Mouse (Mus musculus) C2C12 (cell line): ENCODE measurements at regions not wholly inside any gene's neighbourhood (a gene's known extent, or its start where the extent isn't known, plus 50 kb on each side); places are given as distances from the start of the nearest gene placed in this dataset.

ENCODE experiments used
- H3K27me3 ChIP-seq: one replicate; pipeline ENCODE4 v1.6.1; 2011; ENCODE audit not compliant: control insufficient read depth, insufficient read depth, insufficient read length
- H3K36me3 ChIP-seq: one replicate; pipeline ENCODE4 v1.6.1; 2011; ENCODE audit not compliant: control insufficient read depth, insufficient read depth
- H3K4me3 ChIP-seq: one replicate; pipeline ENCODE4 v1.5.1; 2011; ENCODE audit warnings: mild to moderate bottlenecking, control low read depth; ENCODE audit not compliant: poor library complexity, insufficient read depth, severe bottlenecking
- H3K79me2 ChIP-seq: one replicate; pipeline ENCODE4 v1.6.1; 2011; ENCODE audit not compliant: control insufficient read depth, insufficient read depth
- H3K79me3 ChIP-seq: one replicate; pipeline ENCODE4 v1.6.1; 2011; ENCODE audit warnings: low read depth, control low read depth
- H3ac ChIP-seq: one replicate; pipeline ENCODE3; 2011; ENCODE audit warnings: low read depth; ENCODE audit not compliant: control insufficient read depth, insufficient read length
- CEBPB ChIP-seq: IDR thresholded peaks from one replicate; pipeline ENCODE4 v1.6.1; 2011; ENCODE audit warnings: low read depth, mild to moderate bottlenecking, control low read depth, moderate library complexity
- CTCF ChIP-seq: IDR thresholded peaks from one replicate; pipeline ENCODE4 v1.5.1; 2011; ENCODE audit not compliant: control insufficient read depth, insufficient read depth, insufficient read length
- FOSL1 ChIP-seq: IDR thresholded peaks from one replicate; pipeline ENCODE4 v1.8.0; 2011; ENCODE audit warnings: mild to moderate bottlenecking, low read length; ENCODE audit not compliant: poor library complexity, insufficient read depth, severe bottlenecking
- MAX ChIP-seq: IDR thresholded peaks from one replicate; pipeline ENCODE4 v1.6.1; 2011; ENCODE audit warnings: mild to moderate bottlenecking, control low read depth
- MYOD1 ChIP-seq: IDR thresholded peaks from one replicate; pipeline ENCODE4 v1.6.1; 2011; ENCODE audit warnings: low read depth; ENCODE audit not compliant: control insufficient read depth, insufficient read length
- MYOG ChIP-seq: IDR thresholded peaks from one replicate; pipeline ENCODE4 v1.6.1; 2011; ENCODE audit not compliant: control insufficient read depth, insufficient read length; ENCODE audit errors: extremely low read depth
- USF1 ChIP-seq: IDR thresholded peaks from one replicate; pipeline ENCODE4 v1.6.1; 2011; ENCODE audit warnings: low read depth, mild to moderate bottlenecking, control low read depth, moderate library complexity

GRCm38 (mm10) chr13:94619511-94619910 lies 169.2 kb upstream of the Tbca start:
- Histone ChIP-seq H3K79me3 (no peaks in the 10 kb centered on the region), H3ac (no peak overlapping the region), H3K27me3 (peaks cover 6% of the 10 kb centered on the region), H3K79me2 (no peaks in the 10 kb centered on the region), H3K36me3 (no peaks in the 10 kb centered on the region), H3K4me3 (no peak overlapping the region)
- TF ChIP-seq CEBPB (no peak), MYOD1 (no peak), FOSL1 (no peak), CTCF (no peak), USF1 (no peak), MYOG (no peak), MAX (no peak)

- Histone ChIP-seq H3K79me3 (no peaks in the 10 kb centered on the region), H3K79me2 (no peaks in the 10 kb centered on the region), H3K36me3 (no peaks in the 10 kb centered on the region), H3K4me3 (no peak overlapping the region), H3K27me3 (peaks cover 12% of the 10 kb centered on the region), H3ac (no peak overlapping the region)
- TF ChIP-seq FOSL1: no peak
- no peak for TF ChIP-seq MAX
- TF ChIP-seq CEBPB: no peak
- no peak for TF ChIP-seq USF1
- no peak for TF ChIP-seq MYOG
- no peak for TF ChIP-seq MYOD1
- no peak for TF ChIP-seq CTCF
Observed at GRCm38 (mm10) chr13:94630055-94630454, 158.7 kb upstream of the Tbca start.

GRCm38 (mm10) chr13:94630685-94631084 lies 158.0 kb upstream of the Tbca start:
- TF ChIP-seq CTCF (no peak), MYOD1 (no peak), CEBPB (no peak), MAX (no peak), MYOG (no peak), USF1 (no peak), FOSL1 (no peak)
- no peak overlapping the region for H3K4me3 ChIP-seq
- H3K79me2 ChIP-seq: no peaks in the 10 kb centered on the region
- no peak overlapping the region for H3ac ChIP-seq
- H3K79me3 ChIP-seq: no peaks in the 10 kb centered on the region
- peaks cover 12% of the 10 kb centered on the region for H3K27me3 ChIP-seq
- no peaks in the 10 kb centered on the region for H3K36me3 ChIP-seq

- H3K4me3 ChIP-seq: no peak overlapping the region
- H3K79me2 ChIP-seq: no peaks in the 10 kb centered on the region
- H3K27me3 ChIP-seq: peaks cover 16% of the 10 kb centered on the region
- H3ac ChIP-seq: no peak overlapping the region
- no peaks in the 10 kb centered on the region for H3K36me3 ChIP-seq
- TF ChIP-seq USF1: no peak
- TF ChIP-seq MYOD1: no peak
- TF ChIP-seq MYOG: no peak
- no peak for TF ChIP-seq CEBPB
- TF ChIP-seq CTCF: no peak
- TF ChIP-seq FOSL1: no peak
- TF ChIP-seq MAX: no peak
- H3K79me3 ChIP-seq: no peaks in the 10 kb centered on the region
Observed at GRCm38 (mm10) chr13:94632730-94633129, 156.0 kb upstream of the Tbca start.

- no peaks in the 10 kb centered on the region for H3K36me3 ChIP-seq
- no peaks in the 10 kb centered on the region for H3K79me2 ChIP-seq
- peaks cover 35% of the 10 kb centered on the region for H3K27me3 ChIP-seq
- H3ac ChIP-seq: no peak overlapping the region
- H3K4me3 ChIP-seq: no peak overlapping the region
- TF ChIP-seq CTCF (no peak), MYOD1 (no peak), MYOG (no peak), MAX (no peak), USF1 (no peak), CEBPB (no peak), FOSL1 (no peak)
- no peaks in the 10 kb centered on the region for H3K79me3 ChIP-seq
Observed at GRCm38 (mm10) chr13:94640336-94640735, 148.4 kb upstream of the Tbca start.

GRCm38 (mm10) chr13:94645241-94646206 lies 143.2 kb upstream of the Tbca start:
- Histone ChIP-seq H3K79me2 (no peaks in the 10 kb centered on the region), H3K79me3 (no peaks in the 10 kb centered on the region), H3K36me3 (no peaks in the 10 kb centered on the region), H3ac (no peak overlapping the region), H3K27me3 (peaks cover 40% of the 10 kb centered on the region), H3K4me3 (no peak overlapping the region)
- TF ChIP-seq MAX (no peak), CTCF (no peak), USF1 (no peak), FOSL1 (no peak), MYOG (no peak), MYOD1 (no peak), CEBPB (no peak)
